Mouse (Mus musculus) ES-Bruce4 (cell line): ENCODE results near the gene Wwc2.

ENCODE experiments used
- CTCF ChIP-seq: IDR thresholded peaks from one replicate; pipeline ENCODE4 v1.8.1; 2011; ENCODE audit warnings: low read depth, low read length
- EP300 ChIP-seq: IDR thresholded peaks from 2 replicates; pipeline ENCODE4 v1.6.1; 2011; ENCODE audit warnings: low read depth, low read length; ENCODE audit not compliant: insufficient read depth
- POLR2A ChIP-seq: IDR thresholded peaks from one replicate; pipeline ENCODE4 v1.8.1; 2011; ENCODE audit warnings: low read length; ENCODE audit not compliant: insufficient read depth

- TF ChIP-seq POLR2A: no peak
- TF ChIP-seq EP300: no peak
- no peak for TF ChIP-seq CTCF
Measured at GRCm38 (mm10) chr8:47866568-47866967, 124.2 kb downstream of the Wwc2 start.
